Mouse (Mus musculus) midbrain, embryonic 10.5 days (tissue): Measurements from ENCODE around the gene Anapc11. TPM values are rescaled to one million over a fixed set of nuclear protein-coding genes. Genes with fewer than 3 reads are reported as not detected.

Source experiments
- DNase-seq: peaks from one replicate; pipeline ENCODE4 v3.0.0-alpha.2; 2017; ENCODE audit warnings: low spot score
- H3K27ac ChIP-seq: fragments of 300-500 bp; sonication (generic); replicated peaks from 2 replicates; pipeline ENCODE4 v1.5.1; 2016; ENCODE audit warnings: mild to moderate bottlenecking
- H3K27me3 ChIP-seq: fragments of 300-500 bp; sonication (generic); 2 replicates; pipeline ENCODE4 v1.6.1; 2016; ENCODE audit warnings: low read depth, mild to moderate bottlenecking; ENCODE audit not compliant: poor library complexity, severe bottlenecking
- H3K36me3 ChIP-seq: fragments of 300-500 bp; sonication (generic); 2 replicates; pipeline ENCODE4 v1.6.1; 2016; ENCODE audit warnings: mild to moderate bottlenecking, moderate library complexity
- H3K4me1 ChIP-seq: fragments of 300-500 bp; sonication (generic); 2 replicates; pipeline ENCODE4 v1.6.1; 2016
- H3K4me3 ChIP-seq: fragments of 300-500 bp; sonication (generic); 2 replicates; pipeline ENCODE4 v1.5.1; 2016; ENCODE audit warnings: mild to moderate bottlenecking, moderate library complexity
- H3K9me3 ChIP-seq: fragments of 300-500 bp; sonication (generic); replicated peaks from 2 replicates; pipeline ENCODE4 v1.6.1; 2016; ENCODE audit warnings: mild to moderate bottlenecking
- WGBS: fragments of 180-500 bp; shearing (Covaris S2); methylation state at CpG from one replicate; pipeline ENCODE4 v1.1.7; 2016; 5-methylcytosine and 5-hydroxymethylcytosine counted together
- polyA plus RNA-seq: library from polyadenylated mRNA; unstranded; fragments of >200 nt; fragmentation: Nextera tagmentation; extraction: Ambion mirVana; gene quantifications from 2 replicates; pipeline ENCODE4 v1.2.1, GENCODE M21; 2016

Gene Anapc11
- polyA plus RNA-seq, 1 experiment from 2014 or later: 231 TPM

GRCm38 (mm10) chr11:120598990-120599549 lies 849 bp downstream of the Anapc11 start:
- Histone ChIP-seq H3K4me3 (peak overlapping the region; percentile 99), H3K36me3 (peaks cover 77% of the 10 kb centered on the region), H3K4me1 (peaks cover 37% of the 10 kb centered on the region), H3K27me3 (no peaks in the 10 kb centered on the region), H3K27ac (peak overlapping the region; percentile 99), H3K9me3 (no peaks in the 10 kb centered on the region)
- WGBS: 51% methylated on average over 17 of the region's 17 CpGs
- no peak for DNase-seq

DNA sequence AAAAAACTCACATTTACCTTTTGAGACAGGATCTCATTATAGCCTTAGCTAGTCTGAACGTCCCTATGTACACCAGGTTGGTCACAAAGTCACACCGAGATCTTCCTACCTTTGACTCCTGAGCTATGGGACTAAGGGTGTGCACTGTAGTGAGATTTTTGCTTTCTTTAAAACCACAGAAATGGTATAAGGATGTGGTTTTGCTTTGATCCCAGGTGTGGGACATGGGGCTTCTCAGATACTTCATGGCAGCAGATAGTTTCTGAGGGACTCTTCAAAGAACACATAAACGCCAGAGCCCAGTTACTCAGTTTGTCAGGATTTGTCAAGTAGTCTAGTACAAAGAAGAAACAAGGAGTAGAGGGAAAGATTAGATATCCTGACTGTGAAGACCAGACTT lies 2.5 kb downstream of the Anapc11 start:
- H3K4me1 ChIP-seq: peaks cover 36% of the 10 kb centered on the region
- H3K9me3 ChIP-seq: no peaks in the 10 kb centered on the region
- no peak overlapping the region for H3K27ac ChIP-seq
- 98% methylated on average over 3 of the region's 3 CpGs for WGBS
- peaks cover 77% of the 10 kb centered on the region for H3K36me3 ChIP-seq
- no peak for DNase-seq
- no peaks in the 10 kb centered on the region for H3K27me3 ChIP-seq
- H3K4me3 ChIP-seq: no peak overlapping the region

DNA sequence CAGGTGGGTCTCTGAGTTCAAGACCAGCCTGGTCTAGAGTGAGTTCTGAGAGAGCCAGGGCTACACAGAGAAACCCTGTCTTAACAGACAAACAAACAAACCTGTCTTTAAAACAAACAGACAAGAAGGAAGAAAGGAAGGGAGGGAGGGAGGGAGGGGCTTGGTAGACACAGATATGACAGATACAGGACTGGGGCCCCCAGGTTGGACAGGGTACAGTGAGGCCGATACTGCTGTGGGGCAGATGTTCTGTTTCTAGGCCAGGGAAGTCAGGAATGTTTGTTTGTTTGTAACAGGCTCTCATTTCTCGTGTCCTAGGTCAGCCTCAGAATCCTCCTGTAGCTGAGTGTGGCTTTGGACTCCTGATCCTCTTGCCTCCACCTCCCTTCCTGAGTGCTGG lies 5.3 kb downstream of the Anapc11 start:
- Histone ChIP-seq H3K27ac (no peak overlapping the region), H3K36me3 (peaks cover 76% of the 10 kb centered on the region), H3K4me1 (peaks cover 34% of the 10 kb centered on the region), H3K4me3 (no peak overlapping the region), H3K27me3 (peaks cover 22% of the 10 kb centered on the region), H3K9me3 (no peaks in the 10 kb centered on the region)
- no peak for DNase-seq
- 83% methylated on average over 2 of the region's 2 CpGs for WGBS

DNA sequence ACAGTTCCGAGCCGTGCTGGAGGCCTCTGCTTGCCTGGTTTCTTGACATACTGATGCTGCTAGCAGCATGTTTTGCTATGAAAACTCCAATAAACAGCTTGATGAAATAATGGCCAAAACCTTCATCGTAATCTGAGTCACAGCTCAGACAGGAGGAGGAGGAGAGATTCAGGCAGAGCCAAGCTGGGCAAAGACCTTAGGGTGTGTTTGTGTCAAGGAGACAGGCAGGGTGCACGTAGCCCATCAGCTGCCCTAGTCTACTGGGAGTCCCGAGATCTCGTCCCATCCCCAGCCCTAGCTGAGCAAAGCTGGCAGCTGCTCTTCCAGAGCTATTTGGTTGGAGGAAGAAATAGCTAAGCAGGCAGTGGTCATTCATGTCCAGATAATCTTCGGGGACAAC lies 7.4 kb downstream of the Anapc11 start:
- DNase-seq: no peak
- WGBS: 94% methylated on average over 7 of the region's 7 CpGs
- Histone ChIP-seq H3K9me3 (no peaks in the 10 kb centered on the region), H3K27ac (no peak overlapping the region), H3K36me3 (peaks cover 81% of the 10 kb centered on the region), H3K27me3 (peaks cover 36% of the 10 kb centered on the region), H3K4me1 (peaks cover 29% of the 10 kb centered on the region), H3K4me3 (no peak overlapping the region)

GRCm38 (mm10) chr11:120606764-120607163 lies 8.5 kb downstream of the Anapc11 start:
- DNase-seq: no peak
- Histone ChIP-seq H3K4me1 (peaks cover 29% of the 10 kb centered on the region), H3K27me3 (peaks cover 36% of the 10 kb centered on the region), H3K9me3 (no peaks in the 10 kb centered on the region), H3K4me3 (no peak overlapping the region), H3K36me3 (peaks cover 83% of the 10 kb centered on the region), H3K27ac (no peak overlapping the region)
- WGBS: 84% methylated on average over 4 of the region's 4 CpGs

GRCm38 (mm10) chr11:120608241-120609034 lies 10.2 kb downstream of the Anapc11 start, which contains the start of gene Npb:
Npb (plus strand) TSS chr11:120608477.
- Histone ChIP-seq H3K4me3 (peak within 1 kb of the TSS; percentile 47), H3K36me3 (peaks cover 83% of the 10 kb centered on the region), H3K27me3 (peaks cover 36% of the 10 kb centered on the region), H3K4me1 (peaks cover 31% of the 10 kb centered on the region), H3K27ac (peak within 1 kb of the TSS; percentile 53; the same call in 1 of the 2 replicates), H3K9me3 (no peaks in the 10 kb centered on the region)
- DNase-seq: no peak
- 6% methylated on average over 45 of the region's 45 CpGs for WGBS

DNA sequence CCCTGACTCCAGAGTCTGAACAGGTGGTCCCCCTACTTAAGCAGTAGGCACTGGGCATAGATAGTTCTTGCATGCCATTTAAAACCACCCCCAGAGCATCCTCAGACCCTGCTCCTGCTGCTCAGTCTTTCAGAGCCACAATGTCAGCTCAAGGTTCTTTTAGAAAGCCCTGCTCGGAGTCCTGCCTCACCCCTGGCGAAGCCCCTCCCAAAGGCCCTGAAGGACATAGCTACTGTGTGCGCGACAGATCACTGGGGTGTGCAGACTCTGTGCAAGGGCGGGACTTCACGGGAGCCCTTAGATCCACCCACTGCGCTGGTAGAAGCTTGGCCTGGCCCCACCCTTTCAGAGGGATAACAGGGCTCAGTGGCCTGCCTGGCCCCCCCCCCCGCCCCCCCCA lies 11.0 kb downstream of the Anapc11 start:
- H3K27me3 ChIP-seq: peaks cover 36% of the 10 kb centered on the region
- peaks cover 83% of the 10 kb centered on the region for H3K36me3 ChIP-seq
- no peak overlapping the region for H3K27ac ChIP-seq
- no peaks in the 10 kb centered on the region for H3K9me3 ChIP-seq
- peaks cover 33% of the 10 kb centered on the region for H3K4me1 ChIP-seq
- 33% methylated on average over 8 of the region's 8 CpGs for WGBS
- peak overlapping the region; percentile 47; the same call in 1 of the 2 replicates for H3K4me3 ChIP-seq
- DNase-seq: no peak

- 79% methylated on average over 9 of the region's 9 CpGs for whole genome bisulfite sequencing
- H3K27me3 ChIP-seq: peaks cover 36% of the 10 kb centered on the region
- peaks cover 81% of the 10 kb centered on the region for H3K36me3 ChIP-seq
- no peak overlapping the region for H3K27ac ChIP-seq
- H3K4me1 ChIP-seq: peaks cover 39% of the 10 kb centered on the region
- no peaks in the 10 kb centered on the region for H3K9me3 ChIP-seq
- no peak for DNase-seq
- no peak overlapping the region for H3K4me3 ChIP-seq
These were observed 12.3 kb downstream of the Anapc11 start for GRCm38 (mm10) chr11:120610477-120611046.

DNA sequence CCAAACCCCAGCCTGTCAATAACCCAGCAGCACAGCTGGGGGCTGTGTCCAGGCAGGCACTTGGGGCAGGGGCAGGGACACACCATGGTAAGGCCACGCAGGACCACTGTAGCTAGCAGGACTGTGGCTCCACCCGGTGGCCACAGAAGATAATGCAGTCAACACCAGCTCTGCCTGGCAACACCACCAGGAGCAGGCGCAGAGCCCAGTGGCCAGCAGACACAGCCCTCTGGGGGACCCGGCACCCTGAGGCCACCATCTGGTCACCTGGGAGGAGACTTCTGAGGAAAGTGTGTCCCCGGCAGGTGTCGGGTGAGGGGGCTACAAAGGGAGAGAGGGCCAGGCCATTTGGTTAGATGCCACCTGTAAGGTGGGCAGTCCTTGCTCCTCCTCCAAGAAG lies 14.5 kb downstream of the Anapc11 start:
- peak; percentile 72 for DNase-seq
- H3K36me3 ChIP-seq: peaks cover 68% of the 10 kb centered on the region
- 54% methylated on average over 6 of the region's 6 CpGs for WGBS
- H3K27me3 ChIP-seq: peaks cover 22% of the 10 kb centered on the region
- peak overlapping the region; percentile 16; the same call in 1 of the 2 replicates for H3K4me3 ChIP-seq
- H3K9me3 ChIP-seq: no peaks in the 10 kb centered on the region
- H3K27ac ChIP-seq: no peak overlapping the region
- H3K4me1 ChIP-seq: peaks cover 47% of the 10 kb centered on the region

- H3K27me3 ChIP-seq: peaks cover 14% of the 10 kb centered on the region
- no peaks in the 10 kb centered on the region for H3K9me3 ChIP-seq
- H3K36me3 ChIP-seq: peaks cover 76% of the 10 kb centered on the region
- peaks cover 47% of the 10 kb centered on the region for H3K4me1 ChIP-seq
- no peak overlapping the region for H3K4me3 ChIP-seq
- DNase-seq: no peak
- WGBS: 91% methylated on average over 10 of the region's 10 CpGs
- H3K27ac ChIP-seq: no peak overlapping the region
These were observed 15.3 kb downstream of the Anapc11 start for GRCm38 (mm10) chr11:120613481-120613972.

DNA sequence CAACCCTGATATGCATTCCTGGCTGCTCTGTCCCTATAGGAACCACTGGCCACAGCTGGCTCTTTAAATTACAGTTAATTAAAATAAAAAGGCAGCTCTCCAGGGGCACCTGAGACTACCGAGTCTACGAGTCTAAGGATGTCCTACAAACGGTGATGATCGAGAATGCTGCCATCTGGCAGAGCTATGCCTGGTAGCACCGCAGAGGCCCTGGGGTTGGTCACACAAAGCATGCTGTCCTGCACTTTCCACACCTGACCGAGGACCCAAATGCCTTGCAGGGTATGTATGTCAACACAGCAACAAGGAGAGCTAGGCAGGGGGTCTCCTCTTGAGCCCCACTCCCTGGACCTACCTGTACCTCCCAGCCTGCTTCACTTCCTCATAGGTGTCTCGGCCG lies 15.8 kb downstream of the Anapc11 start:
- Histone ChIP-seq H3K27ac (no peak overlapping the region), H3K9me3 (no peaks in the 10 kb centered on the region), H3K4me3 (0 out of 2 replicates have a peak overlapping the region, but pooled peaks have one; percentile 9), H3K4me1 (peaks cover 43% of the 10 kb centered on the region), H3K36me3 (peaks cover 80% of the 10 kb centered on the region), H3K27me3 (peaks cover 9% of the 10 kb centered on the region)
- WGBS: 89% methylated on average over 8 of the region's 8 CpGs
- no peak for DNase-seq

- no peaks in the 10 kb centered on the region for H3K27me3 ChIP-seq
- H3K27ac ChIP-seq: no peak overlapping the region
- H3K36me3 ChIP-seq: peaks cover 81% of the 10 kb centered on the region
- 95% methylated on average over 6 of the region's 6 CpGs for WGBS
- peaks cover 34% of the 10 kb centered on the region for H3K4me1 ChIP-seq
- DNase-seq: no peak
- H3K4me3 ChIP-seq: 0 out of 2 replicates have a peak overlapping the region, but pooled peaks have one; percentile 20
- H3K9me3 ChIP-seq: no peaks in the 10 kb centered on the region
These were observed 16.9 kb downstream of the Anapc11 start for GRCm38 (mm10) chr11:120615167-120615566.
